Mouse (Mus musculus): Measurements from ENCODE around the gene Ndufc1.
"Not testable (repeated sequence)": the region's sequence is repeated elsewhere in the genome, so short reads cannot be mapped to it uniquely, and the experiment has no call there.

Gene Ndufc1

GRCm38 (mm10) chr3:51365517-51365882 lies 43.3 kb downstream of the Ndufc1 start:
- no peak for DNase-seq (ENCODE audit: low read depth, low spot score)
- Histone ChIP-seq H3K27me3 (ENCODE audit: control insufficient read depth, insufficient read depth, low read length, poor library complexity, severe bottlenecking) (no peaks in the 10 kb centered on the region; the same call in 1 of the 2 replicates), H3K36me3 (ENCODE audit: control insufficient read depth, insufficient read depth, low read length, poor library complexity, severe bottlenecking) (no peaks in the 10 kb centered on the region)

- no peaks in the 10 kb centered on the region for H3K36me3 ChIP-seq (ENCODE audit: control insufficient read depth, insufficient read depth, low read length, poor library complexity, severe bottlenecking)
- DNase-seq (ENCODE audit: low read depth, low spot score): peak; percentile 90
- H3K27me3 ChIP-seq (ENCODE audit: control insufficient read depth, insufficient read depth, low read length, poor library complexity, severe bottlenecking): no peaks in the 10 kb centered on the region; the same call in 1 of the 2 replicates
These were observed 43.9 kb downstream of the Ndufc1 start for GRCm38 (mm10) chr3:51364703-51365516.

GRCm38 (mm10) chr3:51361066-51361465 lies 47.7 kb downstream of the Ndufc1 start:
- Histone ChIP-seq H3K27me3 (ENCODE audit: control insufficient read depth, insufficient read depth, low read length, poor library complexity, severe bottlenecking) (no peaks in the 10 kb centered on the region), H3K36me3 (ENCODE audit: control insufficient read depth, insufficient read depth, low read length, poor library complexity, severe bottlenecking) (no peaks in the 10 kb centered on the region)
- DNase-seq (ENCODE audit: low read depth, low spot score): no peak

GRCm38 (mm10) chr3:51359558-51360307 lies 49.1 kb downstream of the Ndufc1 start:
- no peak for DNase-seq (ENCODE audit: low read depth, low spot score)
- Histone ChIP-seq H3K36me3 (ENCODE audit: control insufficient read depth, insufficient read depth, low read length, poor library complexity, severe bottlenecking) (no peaks in the 10 kb centered on the region), H3K27me3 (ENCODE audit: control insufficient read depth, insufficient read depth, low read length, poor library complexity, severe bottlenecking) (no peaks in the 10 kb centered on the region)

- H3K27me3 ChIP-seq (ENCODE audit: control insufficient read depth, insufficient read depth, low read length, poor library complexity, severe bottlenecking): no peaks in the 10 kb centered on the region
These were observed 49.9 kb downstream of the Ndufc1 start for GRCm38 (mm10) chr3:51358660-51359557.

GRCm38 (mm10) chr3:51358181-51358580 lies 50.6 kb downstream of the Ndufc1 start:
- no peaks in the 10 kb centered on the region for H3K27me3 ChIP-seq (ENCODE audit: control insufficient read depth, insufficient read depth, low read length, poor library complexity, severe bottlenecking)
- H3K36me3 ChIP-seq (ENCODE audit: control insufficient read depth, insufficient read depth, low read length, poor library complexity, severe bottlenecking): no peaks in the 10 kb centered on the region
- peak; percentile 87 for DNase-seq (ENCODE audit: low read depth, low spot score)

More at GRCm38 (mm10) chr3:51358660-51359557, 49.9 kb downstream of the Ndufc1 start:
- H3K36me3 ChIP-seq (ENCODE audit: control insufficient read depth, insufficient read depth, low read length, poor library complexity, severe bottlenecking): no peaks in the 10 kb centered on the region
- peak; percentile 89 for DNase-seq (ENCODE audit: low read depth, low spot score)

- DNase-seq (ENCODE audit: low read depth, low spot score): no peak
These were observed 51.2 kb downstream of the Ndufc1 start for GRCm38 (mm10) chr3:51357624-51358023.

GRCm38 (mm10) chr3:51357078-51357477 lies 51.7 kb downstream of the Ndufc1 start:
- DNase-seq (ENCODE audit: low read depth, low spot score): no peak
- no peaks in the 10 kb centered on the region for H3K27me3 ChIP-seq (ENCODE audit: control insufficient read depth, insufficient read depth, low read length, poor library complexity, severe bottlenecking)

More at GRCm38 (mm10) chr3:51357624-51358023, 51.2 kb downstream of the Ndufc1 start:
- Histone ChIP-seq H3K36me3 (ENCODE audit: control insufficient read depth, insufficient read depth, low read length, poor library complexity, severe bottlenecking) (no peaks in the 10 kb centered on the region), H3K27me3 (ENCODE audit: control insufficient read depth, insufficient read depth, low read length, poor library complexity, severe bottlenecking) (no peaks in the 10 kb centered on the region)

GRCm38 (mm10) chr3:51354956-51355355 lies 53.8 kb downstream of the Ndufc1 start:
- H3K27me3 ChIP-seq (ENCODE audit: control insufficient read depth, insufficient read depth, low read length, poor library complexity, severe bottlenecking); DNase-seq (ENCODE audit: low read depth, low spot score); H3K36me3 ChIP-seq (ENCODE audit: control insufficient read depth, insufficient read depth, low read length, poor library complexity, severe bottlenecking): not testable (repeated sequence)

More at GRCm38 (mm10) chr3:51357078-51357477, 51.7 kb downstream of the Ndufc1 start:
- H3K36me3 ChIP-seq (ENCODE audit: control insufficient read depth, insufficient read depth, low read length, poor library complexity, severe bottlenecking): no peaks in the 10 kb centered on the region
